In genomic region chr5:138107130-138107529, GRCm38 (mm10) we compare ENCODE assay signal across 46 mouse cellular contexts. TPM values are rescaled to one million over a fixed set of nuclear protein-coding genes. Genes with fewer than 3 reads are reported as not detected.
"Had no signal": no experiment of that assay in that cellular context is flagged by ENCODE, and none has a peak within 500 bp of the region (broad histone marks: within the 10 kb centered on the region; RNA-seq: fewer than 3 reads in every experiment).

No protein-coding gene starts in this region.

- H3K4me2 ChIP-seq: limb, embryonic 12.5 days; limb, embryonic 13.5 days; limb, embryonic 15.5 days; liver, embryonic 11.5 days; liver, embryonic 12.5 days; liver, embryonic 13.5 days; liver, embryonic 15.5 days; lung, embryonic 14.5 days; lung, embryonic 15.5 days; midbrain, embryonic 11.5 days; midbrain, embryonic 12.5 days; midbrain, embryonic 13.5 days; midbrain, embryonic 15.5 days; neural tube, embryonic 12.5 days had no signal

- H3K9ac ChIP-seq: limb, embryonic 12.5 days; limb, embryonic 13.5 days; limb, embryonic 15.5 days; liver, embryonic 12.5 days; liver, embryonic 13.5 days; liver, embryonic 14.5 days; liver, embryonic 15.5 days; liver, postnatal 0 days; lung, embryonic 14.5 days; lung, embryonic 15.5 days; midbrain, embryonic 12.5 days; midbrain, embryonic 13.5 days; midbrain, embryonic 15.5 days; neural tube, embryonic 12.5 days had no signal

- H3K4me3 ChIP-seq: limb, embryonic 10.5 days; limb, embryonic 12.5 days; limb, embryonic 13.5 days; limb, embryonic 15.5 days; liver, embryonic 12.5 days; liver, embryonic 13.5 days; liver, embryonic 15.5 days; lung, embryonic 15.5 days; megakaryocyte, embryonic 14.5 days; midbrain, embryonic 10.5 days; midbrain, embryonic 12.5 days; midbrain, embryonic 13.5 days; midbrain, embryonic 15.5 days; neural tube, embryonic 12.5 days had no signal

- H3K9me3 ChIP-seq: limb, embryonic 10.5 days; limb, embryonic 12.5 days; limb, embryonic 13.5 days; limb, embryonic 15.5 days; liver, embryonic 12.5 days; liver, embryonic 13.5 days; liver, embryonic 15.5 days; lung, embryonic 15.5 days; megakaryocyte, embryonic 14.5 days; midbrain, embryonic 10.5 days; midbrain, embryonic 12.5 days; midbrain, embryonic 13.5 days; midbrain, embryonic 15.5 days; neural tube, embryonic 12.5 days had no signal

- H3K27ac ChIP-seq: limb, embryonic 10.5 days; limb, embryonic 12.5 days; limb, embryonic 13.5 days; limb, embryonic 15.5 days; liver, embryonic 12.5 days; liver, embryonic 13.5 days; liver, embryonic 14.5 days; liver, embryonic 15.5 days; lung, embryonic 15.5 days; macrophage; midbrain, embryonic 10.5 days; midbrain, embryonic 12.5 days; midbrain, embryonic 13.5 days; midbrain, embryonic 15.5 days; neural tube, embryonic 12.5 days had no signal

- DNase-seq: left cerebral cortex, postnatal 4 days; liver; liver, embryonic 13.5 days; liver, postnatal 0 days; lung, adult 18-20 months; lung, adult 2 months; lung, embryonic 14.5 days; lung, postnatal 10 days; lung, postnatal 14 days; lung, postnatal 36 days; lung, postnatal 4 days; midbrain, embryonic 14.5 days had no signal

- H3K27me3 ChIP-seq: limb, embryonic 12.5 days; limb, embryonic 13.5 days; limb, embryonic 15.5 days; liver, embryonic 12.5 days; liver, embryonic 13.5 days; liver, embryonic 15.5 days; lung, embryonic 15.5 days; megakaryocyte, embryonic 14.5 days; midbrain, embryonic 12.5 days; midbrain, embryonic 13.5 days; midbrain, embryonic 15.5 days; neural tube, embryonic 12.5 days had no signal

- H3K4me1 ChIP-seq: limb, embryonic 10.5 days; limb, embryonic 12.5 days; limb, embryonic 13.5 days; limb, embryonic 15.5 days; liver, embryonic 12.5 days; liver, embryonic 13.5 days; liver, embryonic 15.5 days; lung, embryonic 15.5 days; midbrain, embryonic 12.5 days; midbrain, embryonic 13.5 days; midbrain, embryonic 15.5 days; neural tube, embryonic 12.5 days had no signal

- ATAC-seq: liver, embryonic 12.5 days; liver, postnatal 0 days; lung, postnatal 0 days; midbrain, embryonic 13.5 days; midbrain, embryonic 15.5 days; midbrain, embryonic 16.5 days had no signal

RNA-seq across cellular contexts. Expression of gene Smok3c, which starts 54.1 kb away (rescaled TPM):
- total RNA-seq: left cerebral cortex, postnatal 10 days; left cerebral cortex, postnatal 14 days; left cerebral cortex, postnatal 25 days; left cerebral cortex, postnatal 36 days; left cerebral cortex, postnatal 4 days; liver, adult 2 months; megakaryocyte progenitor cell, adult 5-6 weeks; megakaryocyte, adult 5-6 weeks; megakaryocyte-erythroid progenitor cell, adult 5-6 weeks; midbrain, postnatal 0 days; monocyte, adult 5-6 weeks had no signal
- polyA plus RNA-seq: limb, embryonic 10.5 days; limb, embryonic 11.5 days; limb, embryonic 12.5 days; limb, embryonic 13.5 days; limb, embryonic 14.5 days; limb, embryonic 15.5 days; liver, adult 2 months; liver, embryonic 11.5 days; liver, embryonic 12.5 days; liver, embryonic 13.5 days; liver, embryonic 14.5 days; liver, embryonic 15.5 days; liver, embryonic 16.5 days; liver, postnatal 0 days; lung, adult 2 months; lung, embryonic 14.5 days; lung, embryonic 15.5 days; lung, embryonic 16.5 days; lung, postnatal 0 days; macrophage; midbrain, embryonic 10.5 days; midbrain, embryonic 11.5 days; midbrain, embryonic 12.5 days; midbrain, embryonic 13.5 days; midbrain, embryonic 14.5 days; midbrain, embryonic 15.5 days; midbrain, embryonic 16.5 days; midbrain, postnatal 0 days; neural tube, embryonic 11.5 days; neural tube, embryonic 12.5 days had no signal
